Mouse (Mus musculus) neural tube, embryonic 14.5 days (tissue): ENCODE results near the gene Mamdc2. TPM values are rescaled to one million over a fixed set of nuclear protein-coding genes. Genes with fewer than 3 reads are reported as not detected.

Experiments
- ATAC-seq: fragments of 200-750 bp; cut with Nextera tagmentation; 2 replicates; pipeline ENCODE4 v1.8.0; 2017; ENCODE audit warnings: low read depth, mild to moderate bottlenecking, moderate TSS enrichment, moderate library complexity
- H3K27ac ChIP-seq: fragments of 300-500 bp; sonication (generic); 2 replicates; pipeline ENCODE4 v1.5.1; 2014; ENCODE audit warnings: low read depth, mild to moderate bottlenecking, control low read depth, low read length, moderate library complexity, mixed read lengths
- H3K27me3 ChIP-seq: fragments of 300-500 bp; sonication (generic); 2 replicates; pipeline ENCODE4 v1.6.1; 2014; ENCODE audit warnings: low read length; ENCODE audit not compliant: control insufficient read depth, insufficient read depth
- H3K36me3 ChIP-seq: fragments of 300-500 bp; sonication (generic); 2 replicates; pipeline ENCODE4 v1.6.1; 2014; ENCODE audit warnings: low read length, mixed read lengths; ENCODE audit not compliant: control insufficient read depth, insufficient read depth
- H3K4me1 ChIP-seq: fragments of 300-500 bp; sonication (generic); 2 replicates; pipeline ENCODE4 v1.6.1; 2014; ENCODE audit warnings: low read length; ENCODE audit not compliant: control insufficient read depth, insufficient read depth
- H3K4me2 ChIP-seq: fragments of 300-500 bp; sonication (generic); 2 replicates; pipeline ENCODE4 v1.6.1; 2014; ENCODE audit warnings: mild to moderate bottlenecking, low read depth, low read length, control low read depth
- H3K4me3 ChIP-seq: fragments of 300-500 bp; sonication (generic); 2 replicates; pipeline ENCODE4 v1.5.1; 2014; ENCODE audit warnings: low read depth, low read length, control low read depth, mixed read lengths
- H3K9ac ChIP-seq: fragments of 300-500 bp; sonication (generic); replicated peaks from 2 replicates; pipeline ENCODE4 v1.6.1; 2014; ENCODE audit warnings: low read depth, mild to moderate bottlenecking, control low read depth, low read length, mixed read lengths
- H3K9me3 ChIP-seq: fragments of 300-500 bp; sonication (generic); 2 replicates; pipeline ENCODE4 v1.6.1; 2016; ENCODE audit warnings: low read length; ENCODE audit not compliant: control insufficient read depth
- WGBS: fragments of 180-500 bp; shearing (Covaris S2); extraction: QIAGEN DNeasy Blood & Tissue Kit; methylation state at CpG from one replicate; pipeline ENCODE4 v1.1.7; 2014; 5-methylcytosine and 5-hydroxymethylcytosine counted together
- polyA plus RNA-seq: library from polyadenylated mRNA; unstranded; fragments of >200 nt; fragmentation: Nextera tagmentation; extraction: Ambion mirVana; gene quantifications from 2 replicates; pipeline ENCODE4 v1.2.1, GENCODE M21; 2014

The Mamdc2 gene
- polyA plus RNA-seq, 1 experiment from 2014 or later: 1.1 TPM

DNA sequence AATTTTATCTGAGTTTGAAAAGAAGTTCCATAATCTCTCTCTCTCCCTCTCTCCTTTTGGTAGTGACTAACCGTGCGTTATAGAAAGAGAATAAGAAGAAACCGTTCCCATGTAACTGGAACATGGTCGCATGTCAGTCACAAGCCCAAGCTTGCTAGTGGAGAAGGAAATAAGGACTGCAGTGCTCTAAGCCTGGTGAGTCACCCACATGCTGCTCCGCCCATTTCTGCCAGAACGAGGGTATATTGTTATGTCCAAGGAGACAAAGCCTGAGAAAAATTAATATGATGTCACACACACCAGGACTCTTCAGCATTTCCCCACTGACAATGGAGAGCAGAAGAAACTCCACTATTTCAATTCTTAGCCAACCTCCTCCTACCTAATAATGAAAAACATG is 93.5 kb downstream of the Mamdc2 start:
- Histone ChIP-seq H3K4me2 (no peak overlapping the region), H3K9ac (no peak overlapping the region), H3K36me3 (no peaks in the 10 kb centered on the region), H3K9me3 (0 out of 2 replicates have a peak, but pooled peaks cover 2% of the 10 kb centered on the region), H3K27ac (no peak overlapping the region), H3K4me1 (no peaks in the 10 kb centered on the region), H3K27me3 (no peaks in the 10 kb centered on the region), H3K4me3 (no peak overlapping the region)
- WGBS: 92% methylated on average over 6 of the region's 6 CpGs
- ATAC-seq: no peak

DNA sequence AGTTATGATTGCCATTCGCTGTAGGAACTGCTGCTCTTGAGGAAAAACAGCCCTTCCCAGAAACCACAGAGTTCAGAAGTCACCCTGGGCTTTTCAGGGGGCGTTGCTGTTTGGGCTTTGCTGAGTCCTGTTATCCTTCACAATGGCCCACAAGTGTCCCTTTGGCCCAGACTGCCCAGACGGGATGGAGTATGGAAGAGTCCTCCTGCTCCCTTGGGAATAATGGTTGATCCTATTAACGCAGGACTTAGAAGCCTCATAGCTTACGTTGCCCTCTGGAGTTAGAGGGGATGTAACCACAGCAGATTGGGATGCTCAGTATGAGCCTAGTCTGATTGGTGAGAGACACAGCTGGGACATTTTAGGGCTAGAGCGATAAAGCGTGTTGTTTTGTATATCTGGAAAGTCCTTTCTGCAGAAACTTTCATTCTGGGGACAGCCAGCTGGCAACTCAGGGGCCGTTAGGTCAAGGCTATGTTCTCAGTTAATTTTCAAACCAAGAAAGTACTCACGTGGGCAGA is 94.3 kb downstream of the Mamdc2 start:
- Histone ChIP-seq H3K27ac (no peak overlapping the region), H3K36me3 (no peaks in the 10 kb centered on the region), H3K9me3 (0 out of 2 replicates have a peak, but pooled peaks cover 2% of the 10 kb centered on the region), H3K4me3 (no peak overlapping the region), H3K9ac (no peak overlapping the region), H3K4me1 (no peaks in the 10 kb centered on the region), H3K27me3 (no peaks in the 10 kb centered on the region), H3K4me2 (no peak overlapping the region)
- ATAC-seq: no peak
- WGBS: 68% methylated on average over 9 of the region's 9 CpGs

DNA sequence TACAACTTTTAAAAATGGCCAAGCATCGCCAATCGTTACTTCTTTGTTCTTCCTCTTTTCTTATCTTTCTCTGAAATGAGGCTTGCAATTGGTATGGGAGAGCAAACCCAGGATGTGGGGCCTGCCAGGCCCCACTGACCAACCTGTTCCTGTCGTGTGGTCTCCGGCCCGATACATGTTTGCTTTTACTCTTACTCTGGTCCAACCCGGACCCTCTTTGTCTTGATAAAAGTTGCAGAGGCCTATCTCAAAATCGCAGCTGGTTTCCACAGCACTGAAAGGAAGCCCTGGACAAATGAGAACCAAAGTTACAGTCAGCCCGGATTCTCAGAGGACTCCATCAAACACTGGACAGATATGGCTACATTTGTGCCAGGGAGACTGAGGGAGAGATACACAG is 95.1 kb downstream of the Mamdc2 start:
- H3K4me3 ChIP-seq: no peak overlapping the region
- ATAC-seq: no peak
- no peak overlapping the region for H3K4me2 ChIP-seq
- H3K36me3 ChIP-seq: no peaks in the 10 kb centered on the region
- no peaks in the 10 kb centered on the region for H3K4me1 ChIP-seq
- H3K27me3 ChIP-seq: no peaks in the 10 kb centered on the region
- WGBS: 89% methylated on average over 8 of the region's 8 CpGs
- no peak overlapping the region for H3K9ac ChIP-seq
- no peak overlapping the region for H3K27ac ChIP-seq
- 0 out of 2 replicates have a peak, but pooled peaks cover 2% of the 10 kb centered on the region for H3K9me3 ChIP-seq

DNA sequence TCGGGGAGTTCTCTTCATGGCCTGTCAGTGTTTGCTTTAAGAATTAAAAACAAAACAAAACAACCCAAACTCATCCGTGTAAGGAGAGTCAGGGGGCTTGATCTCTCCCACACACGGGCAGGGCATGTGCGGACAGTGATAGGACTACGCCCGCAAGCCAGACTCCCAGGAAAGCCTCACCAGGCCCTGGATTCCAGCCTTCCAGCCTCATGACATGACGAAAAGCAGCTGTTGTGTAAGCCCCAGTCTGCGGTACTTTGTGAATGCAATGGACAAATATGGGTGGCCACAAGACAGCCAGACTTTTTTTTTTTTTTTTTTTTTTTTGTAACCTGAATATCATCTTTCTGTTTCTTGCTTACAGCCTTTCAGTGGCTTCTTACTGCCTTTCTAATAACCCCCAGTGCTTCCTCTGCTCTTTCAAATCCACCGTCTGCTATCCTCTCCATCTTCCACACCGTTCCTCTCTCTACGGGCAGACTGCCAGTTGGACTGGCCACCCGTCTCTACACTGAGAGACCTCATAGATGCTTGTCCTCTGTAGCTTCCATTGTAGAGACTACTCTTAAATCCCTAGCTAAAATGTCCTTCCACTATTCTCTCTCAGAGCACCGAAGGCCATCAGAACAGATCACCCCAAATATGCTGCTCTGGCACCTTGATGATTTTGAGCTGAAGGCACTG is 96.3 kb downstream of the Mamdc2 start:
- no peaks in the 10 kb centered on the region for H3K9me3 ChIP-seq
- H3K4me1 ChIP-seq: no peaks in the 10 kb centered on the region
- WGBS: 91% methylated on average over 13 of the region's 13 CpGs
- H3K4me3 ChIP-seq: no peak overlapping the region
- no peaks in the 10 kb centered on the region for H3K27me3 ChIP-seq
- no peak overlapping the region for H3K4me2 ChIP-seq
- H3K27ac ChIP-seq: no peak overlapping the region
- ATAC-seq: no peak
- no peaks in the 10 kb centered on the region for H3K36me3 ChIP-seq
- no peak overlapping the region for H3K9ac ChIP-seq

DNA sequence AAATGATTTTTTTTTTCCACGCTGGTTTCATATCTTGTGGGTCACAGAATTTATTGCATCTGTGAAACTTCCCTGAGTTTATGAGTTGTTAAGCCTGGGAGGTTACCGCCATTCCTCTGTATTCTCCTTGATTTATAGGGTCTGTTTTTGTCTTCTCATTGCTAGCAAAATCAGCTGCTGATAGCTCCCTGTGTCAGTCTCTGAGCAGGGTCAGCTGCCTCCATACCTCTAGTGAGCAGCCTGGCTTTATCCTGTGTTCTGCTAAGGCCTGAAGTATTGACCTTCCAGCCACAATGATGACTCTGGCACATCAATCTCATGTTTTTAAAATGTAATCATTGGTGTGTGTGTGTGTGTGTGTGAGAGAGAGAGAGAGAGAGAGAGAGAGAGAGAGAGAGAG is 98.3 kb downstream of the Mamdc2 start:
- Histone ChIP-seq H3K4me3 (no peak overlapping the region), H3K36me3 (no peaks in the 10 kb centered on the region), H3K9ac (no peak overlapping the region), H3K9me3 (no peaks in the 10 kb centered on the region), H3K4me1 (no peaks in the 10 kb centered on the region), H3K27me3 (no peaks in the 10 kb centered on the region), H3K4me2 (no peak overlapping the region), H3K27ac (no peak overlapping the region)
- ATAC-seq: no peak
- WGBS: 33% methylated on average over 2 of the region's 2 CpGs

DNA sequence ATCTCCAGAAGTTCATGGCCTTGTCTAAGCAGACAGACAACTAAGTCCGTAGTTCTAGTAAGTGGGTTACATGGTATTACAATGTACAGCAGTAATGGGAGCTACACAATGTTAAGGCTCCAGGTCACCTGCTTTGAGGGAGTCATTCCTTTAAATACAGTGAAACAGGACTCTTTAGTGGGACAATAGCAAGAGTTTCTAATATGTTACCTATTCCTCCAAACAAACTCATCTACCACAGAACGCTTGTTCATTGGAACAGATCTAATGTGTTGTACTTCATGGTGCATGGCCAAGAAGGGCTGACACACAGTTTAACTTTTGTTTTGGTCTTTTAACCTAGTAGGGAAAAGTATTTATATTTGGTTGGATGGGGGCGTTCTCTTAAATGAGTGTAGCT is 105.5 kb downstream of the Mamdc2 start:
- no peak overlapping the region for H3K9ac ChIP-seq
- no peaks in the 10 kb centered on the region for H3K27me3 ChIP-seq
- no peak overlapping the region for H3K27ac ChIP-seq
- no peak for ATAC-seq
- H3K4me1 ChIP-seq: no peaks in the 10 kb centered on the region
- WGBS: 90% methylated on average over 3 of the region's 3 CpGs
- no peaks in the 10 kb centered on the region for H3K36me3 ChIP-seq
- no peaks in the 10 kb centered on the region for H3K9me3 ChIP-seq
- H3K4me2 ChIP-seq: no peak overlapping the region
- H3K4me3 ChIP-seq: no peak overlapping the region

DNA sequence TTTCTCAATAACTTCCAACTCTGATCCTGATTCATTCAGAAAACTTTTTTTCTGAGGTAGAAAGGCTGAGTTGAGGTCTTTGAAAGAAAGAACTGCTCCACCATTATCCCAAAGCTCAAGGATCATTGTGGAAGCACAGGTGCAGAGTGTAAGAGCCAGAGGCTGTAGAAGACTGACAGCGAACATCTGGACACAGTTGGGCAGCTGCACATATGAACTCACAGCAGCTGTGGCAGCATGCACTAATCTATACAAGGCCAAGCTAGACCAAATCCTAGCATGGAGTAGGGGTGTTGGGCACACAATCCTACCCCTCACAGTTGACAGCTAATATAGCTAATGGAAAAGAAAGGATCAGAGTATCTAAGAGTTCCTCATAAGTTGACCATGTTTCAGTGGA is 115.4 kb downstream of the Mamdc2 start:
- H3K27ac ChIP-seq: no peak overlapping the region
- H3K4me3 ChIP-seq: no peak overlapping the region
- H3K9ac ChIP-seq: no peak overlapping the region
- H3K4me2 ChIP-seq: no peak overlapping the region
- no peaks in the 10 kb centered on the region for H3K27me3 ChIP-seq
- H3K9me3 ChIP-seq: no peaks in the 10 kb centered on the region
- no peaks in the 10 kb centered on the region for H3K36me3 ChIP-seq
- no peak for ATAC-seq
- 97% methylated on average over 1 of the region's 1 CpGs for WGBS
- no peaks in the 10 kb centered on the region for H3K4me1 ChIP-seq

DNA sequence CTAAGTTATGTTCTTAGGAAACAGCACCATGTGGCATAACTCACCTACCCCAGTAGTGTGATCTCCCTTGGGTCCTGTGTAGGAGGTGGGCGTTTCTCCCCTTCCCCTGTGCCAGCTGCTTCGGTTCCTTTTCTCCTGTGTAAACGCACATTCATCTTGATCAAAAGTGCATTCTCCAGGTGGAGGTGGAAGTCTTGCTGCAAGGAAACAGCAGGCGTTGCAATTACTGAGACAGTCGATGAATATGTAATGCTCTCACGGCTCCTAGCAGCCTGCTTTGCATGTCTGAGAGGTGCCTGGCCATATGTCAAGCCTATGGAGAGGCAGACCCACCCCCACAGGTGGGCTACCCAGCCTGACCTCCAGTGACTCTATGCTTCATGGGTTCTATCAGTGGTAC is 117.4 kb downstream of the Mamdc2 start:
- H3K9ac ChIP-seq: no peak overlapping the region
- H3K9me3 ChIP-seq: no peaks in the 10 kb centered on the region
- H3K27ac ChIP-seq: no peak overlapping the region
- H3K27me3 ChIP-seq: no peaks in the 10 kb centered on the region
- WGBS: 41% methylated on average over 6 of the region's 6 CpGs
- H3K4me3 ChIP-seq: no peak overlapping the region
- H3K36me3 ChIP-seq: no peaks in the 10 kb centered on the region
- no peaks in the 10 kb centered on the region for H3K4me1 ChIP-seq
- no peak for ATAC-seq
- H3K4me2 ChIP-seq: no peak overlapping the region

DNA sequence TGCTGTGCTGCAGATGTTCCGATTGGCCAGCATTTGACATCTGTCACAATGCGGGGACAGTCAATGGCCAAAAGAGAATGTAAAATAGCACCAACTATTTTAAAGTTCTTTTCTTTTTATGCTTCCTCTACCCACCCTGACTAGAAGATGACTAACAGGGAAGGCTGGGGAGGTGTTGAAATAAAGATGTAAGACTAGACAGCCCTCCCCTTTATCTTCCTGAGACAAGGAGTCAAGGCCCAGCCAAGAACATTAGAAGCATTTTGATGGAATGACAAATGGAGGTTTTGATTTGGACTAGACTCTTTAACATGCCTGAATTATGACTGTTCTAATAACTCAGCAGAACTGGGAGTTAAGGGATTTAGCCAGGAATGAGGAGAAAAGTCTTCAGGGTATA is 118.9 kb downstream of the Mamdc2 start:
- Histone ChIP-seq H3K4me3 (no peak overlapping the region), H3K9ac (no peak overlapping the region), H3K4me2 (no peak overlapping the region), H3K4me1 (no peaks in the 10 kb centered on the region), H3K36me3 (no peaks in the 10 kb centered on the region), H3K9me3 (no peaks in the 10 kb centered on the region), H3K27ac (no peak overlapping the region), H3K27me3 (no peaks in the 10 kb centered on the region)
- ATAC-seq: no peak
- WGBS: 93% methylated on average over 2 of the region's 2 CpGs
